Mouse (Mus musculus): ENCODE results near the gene Gm17662. TPM values are rescaled to one million over a fixed set of nuclear protein-coding genes. Genes with fewer than 3 reads are reported as not detected.

Gene Gm17662
- polyA plus RNA-seq (2012; rRNA removed) = not detected in 2 replicates

DNA sequence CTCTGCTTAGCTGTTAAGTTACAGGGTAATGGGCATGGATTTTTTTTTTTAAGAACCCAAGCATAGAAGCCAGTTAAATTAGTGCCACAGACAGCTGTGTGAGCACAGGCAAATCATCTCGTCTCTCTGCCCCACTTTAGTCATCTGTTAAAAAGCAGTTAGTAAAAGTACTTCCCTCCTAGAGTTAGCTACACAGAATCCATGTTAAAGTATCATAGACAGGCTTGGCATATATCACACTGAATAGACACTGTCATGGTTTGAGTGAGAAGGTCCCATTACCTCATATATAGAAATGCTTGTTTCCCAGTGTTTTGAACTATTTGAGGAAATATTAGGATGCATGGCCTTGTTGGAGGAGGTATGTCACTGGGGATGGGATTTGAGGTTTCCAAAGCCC is at the start of gene Gm17662:
Gm17662 (plus strand) TSS at position 301 of the 400 bp plus-strand sequence.

DNA sequence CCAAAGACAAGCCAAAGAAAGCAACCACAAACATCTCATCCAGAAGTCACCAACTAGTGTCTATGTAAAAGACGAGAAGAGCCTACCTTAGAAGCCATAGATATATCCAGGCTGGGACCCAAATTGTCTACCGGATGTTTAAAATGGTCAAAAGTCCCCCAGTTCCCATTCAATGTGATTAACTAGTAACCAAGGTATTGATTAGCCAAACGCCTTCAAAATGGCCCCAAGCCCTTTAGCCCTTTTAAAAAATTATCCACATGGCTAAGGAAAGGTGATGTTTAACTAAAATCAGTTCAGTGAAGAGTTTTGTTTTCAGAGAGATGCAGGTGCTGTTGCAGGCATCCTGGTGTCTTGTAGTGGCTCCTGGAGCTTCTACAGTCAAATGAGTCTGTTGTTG is 19.2 kb downstream of the Gm17662 start, which contains the start of gene C8a:
C8a (minus strand) TSS at position 76 of the 400 bp plus-strand sequence.

Other genes starting within 250 kb of the Gm17662 start
- 0.09 and 0.16 TPM in 2 replicates for gene C8b, start 91.0 kb upstream of the Gm17662 start, polyA plus RNA-seq (2012; rRNA removed)
- 0.04 TPM in 1 of 2 replicates, not detected in the other for gene C8a, start 19.1 kb downstream of the Gm17662 start, polyA plus RNA-seq (2012; rRNA removed)
- gene Fyb2, start 56.1 kb downstream of the Gm17662 start, polyA plus RNA-seq (2012; rRNA removed) = 0.02 TPM in 2 replicates